Mouse (Mus musculus) myocyte (in vitro differentiated cells): ENCODE results near the gene Soga3.

Experiments used
- CEBPB ChIP-seq: IDR thresholded peaks from 2 replicates; pipeline ENCODE4 v1.6.1; 2011; ENCODE audit warnings: mild to moderate bottlenecking, moderate library complexity; ENCODE audit not compliant: poor library complexity, insufficient read depth, severe bottlenecking
- E2F4 ChIP-seq: IDR thresholded peaks from one replicate; pipeline ENCODE4 v1.6.1; 2011; ENCODE audit warnings: mild to moderate bottlenecking, control low read depth, moderate library complexity; ENCODE audit not compliant: insufficient read depth
- MAX ChIP-seq: IDR thresholded peaks from one replicate; pipeline ENCODE4 v1.6.1; 2011; ENCODE audit warnings: low read depth, mild to moderate bottlenecking, control low read depth
- MYOD1 ChIP-seq, 3 experiments: IDR thresholded peaks; one replicate each; pipeline ENCODE4 v1.6.1; 2011; ENCODE audit warnings: control low read depth in 2 of 3, low read depth in 2 of 3, mild to moderate bottlenecking in 2 of 3, moderate library complexity in 1 of 3; ENCODE audit not compliant: insufficient read length in 2 of 3, control insufficient read depth in 1 of 3
- MYOG ChIP-seq, 3 experiments: IDR thresholded peaks; one replicate each; pipeline ENCODE4 v1.6.1; 2011; ENCODE audit warnings: control low read depth in 2 of 3, low read depth in 2 of 3, mild to moderate bottlenecking in 2 of 3; ENCODE audit not compliant: insufficient read length in 2 of 3, control insufficient read depth in 1 of 3, insufficient read depth in 1 of 3
- POLR2A ChIP-seq: IDR thresholded peaks from one replicate; pipeline ENCODE4 v1.6.1; 2011; ENCODE audit warnings: low read depth, mild to moderate bottlenecking, control low read depth, moderate library complexity; ENCODE audit not compliant: insufficient read length
- POLR2AphosphoS2 ChIP-seq: IDR thresholded peaks from one replicate; pipeline ENCODE4 v1.6.1; 2011; ENCODE audit warnings: low read depth, control low read depth; ENCODE audit not compliant: insufficient read length
- REST ChIP-seq: IDR thresholded peaks from one replicate; pipeline ENCODE4 v1.6.1; 2011; ENCODE audit warnings: mild to moderate bottlenecking, control low read depth, moderate library complexity; ENCODE audit not compliant: insufficient read depth, insufficient read length
- SRF ChIP-seq: IDR thresholded peaks from one replicate; pipeline ENCODE4 v1.6.1; 2011; ENCODE audit warnings: low read depth; ENCODE audit not compliant: control insufficient read depth, insufficient read length
- TCF12 ChIP-seq: IDR thresholded peaks from one replicate; pipeline ENCODE4 v1.6.1; 2011; ENCODE audit warnings: mild to moderate bottlenecking, control low read depth; ENCODE audit not compliant: poor library complexity, insufficient read depth, severe bottlenecking
- TCF3 ChIP-seq: IDR thresholded peaks from one replicate; pipeline ENCODE4 v1.6.1; 2011; ENCODE audit warnings: low read depth, control low read depth; ENCODE audit not compliant: insufficient read length
- USF1 ChIP-seq: IDR thresholded peaks from one replicate; pipeline ENCODE4 v1.6.1; 2011; ENCODE audit warnings: low read depth, mild to moderate bottlenecking, control low read depth, moderate library complexity

- no peak for TF ChIP-seq POLR2A
- no peak for TF ChIP-seq USF1
- TF ChIP-seq MYOD1 (IDR thresholded peaks at IDR 0.05; ENCODE audit: control insufficient read depth in 1 of 3, insufficient read length in 2 of 3, low read depth in 2 of 3): no peak
- no peak for TF ChIP-seq CEBPB
- no peak for TF ChIP-seq E2F4
- no peak for TF ChIP-seq REST
- no peak for TF ChIP-seq TCF12
- no peak for TF ChIP-seq MAX
- TF ChIP-seq SRF: no peak
- TF ChIP-seq POLR2AphosphoS2: no peak
- TF ChIP-seq MYOG (IDR thresholded peaks at IDR 0.05; ENCODE audit: control insufficient read depth in 1 of 3, insufficient read depth in 1 of 3, insufficient read length in 2 of 3, low read depth in 2 of 3): no peak
- no peak for TF ChIP-seq TCF3
These were observed 4.4 kb downstream of the Soga3 start for GRCm38 (mm10) chr10:29148076-29148475.
